Mouse (Mus musculus): ENCODE measurements around the gene Zmat3. TPM values are rescaled to one million over a fixed set of nuclear protein-coding genes. Genes with fewer than 3 reads are reported as not detected.
A peak's percentile ranks its signal among the peaks of the same experiment; 100 is the strongest.

The Zmat3 gene
- 5.9 and 7.7 TPM in 2 replicates for polyA plus RNA-seq (2014; fragmentation: Nextera tagmentation; extraction: Ambion mirVana)

DNA sequence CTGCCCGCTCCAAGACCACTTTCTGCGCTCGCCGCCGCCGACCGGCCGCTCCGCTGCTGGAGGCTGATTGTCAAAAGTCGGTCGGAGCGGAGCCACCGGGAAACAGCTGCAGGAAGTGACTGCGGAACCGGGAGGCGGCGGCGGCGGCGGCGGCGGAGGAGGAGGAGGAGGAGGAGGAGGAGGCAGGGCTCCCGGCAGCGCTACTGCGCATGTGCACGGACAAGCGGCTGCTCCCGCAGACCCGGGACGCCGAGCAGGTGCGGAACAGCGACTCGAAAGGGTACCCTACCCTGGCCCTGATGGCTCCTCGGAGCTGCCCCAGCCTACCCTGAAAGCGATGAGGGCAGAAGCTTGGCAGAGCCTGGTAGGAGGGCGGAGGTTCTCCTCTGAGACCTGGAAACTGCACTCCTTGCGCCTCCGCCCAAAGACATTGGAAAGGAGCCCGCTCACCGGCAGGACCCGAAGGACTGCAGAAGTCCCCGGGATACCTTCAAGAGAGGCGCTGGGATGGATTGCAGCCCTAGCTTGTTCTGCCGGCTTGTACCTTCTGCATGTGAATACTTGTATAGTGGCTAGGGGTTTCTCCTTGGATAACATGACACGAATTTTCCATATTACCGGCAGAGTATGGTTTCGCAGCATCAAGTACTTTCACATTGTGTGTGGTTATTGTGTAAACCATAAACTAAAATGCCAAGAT lies at the start of gene Zmat3:
Gene Zmat3, minus strand, starts transcription at position 469 of the 700 bp plus-strand sequence.
- Histone ChIP-seq H3K27ac (ENCODE audit: low read depth) (peak within 1 kb of the TSS; percentile 71), H3K4me3 (ENCODE audit: low read depth, low read length) (peak within 1 kb of the TSS; percentile 60), H3K9ac (ENCODE audit: low read length) (peak within 1 kb of the TSS; percentile 65), H3K4me1 (replicated peaks; ENCODE audit: control insufficient read depth, insufficient read depth, low read length) (0 out of 2 replicates have a peak, but pooled peaks cover 3% of the 10 kb centered on the region), H3K27me3 (replicated peaks; ENCODE audit: control insufficient read depth, insufficient read depth, low read length) (no peaks in the 10 kb centered on the region), H3K4me2 (ENCODE audit: low read length) (peak within 1 kb of the TSS; percentile 79), H3K9me3 (ENCODE audit: control insufficient read depth, low read length) (no peaks in the 10 kb centered on the region), H3K36me3 (ENCODE audit: control insufficient read depth, insufficient read depth, low read length) (no peaks in the 10 kb centered on the region)
- ATAC-seq (replicated peaks; ENCODE audit: low FRiP score, low TSS enrichment, low read depth), result peak; percentile 73
- 4% methylated on average over 30 of the region's 48 CpGs for WGBS
- DNase-seq (ENCODE audit: low spot score), result peak; percentile 88

DNA sequence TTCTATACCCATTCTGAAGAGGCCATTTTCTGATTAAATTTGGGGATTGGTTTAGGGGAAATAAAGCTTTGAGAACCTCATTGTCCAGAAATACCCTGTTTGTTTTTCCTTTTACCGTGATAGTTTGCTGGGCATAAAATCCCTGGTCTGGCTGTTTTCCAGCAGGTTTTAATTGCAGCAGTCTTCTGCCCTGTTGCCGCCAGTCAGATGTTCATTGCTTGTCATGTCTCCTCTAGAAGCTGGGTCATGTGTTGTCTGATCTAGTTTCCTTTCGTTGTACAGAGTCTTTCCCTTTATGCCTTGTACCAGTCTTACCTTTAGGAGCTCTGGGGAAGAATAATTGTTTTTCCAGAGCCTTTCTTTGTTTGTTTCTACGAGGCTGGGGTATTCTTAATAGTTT lies 48.6 kb upstream of the Zmat3 start:
- no peak overlapping the region for H3K9ac ChIP-seq (ENCODE audit: low read length)
- H3K9me3 ChIP-seq (ENCODE audit: control insufficient read depth, low read length), result no peaks in the 10 kb centered on the region
- no peak overlapping the region for H3K4me2 ChIP-seq (ENCODE audit: low read length)
- H3K27me3 ChIP-seq (replicated peaks; ENCODE audit: control insufficient read depth, insufficient read depth, low read length), result no peaks in the 10 kb centered on the region
- WGBS, result 57% methylated on average over 4 of the region's 4 CpGs
- H3K4me1 ChIP-seq (replicated peaks; ENCODE audit: control insufficient read depth, insufficient read depth, low read length), result peaks cover 47% of the 10 kb centered on the region
- H3K27ac ChIP-seq (ENCODE audit: low read depth), result no peak overlapping the region
- ATAC-seq (replicated peaks; ENCODE audit: low FRiP score, low TSS enrichment, low read depth) (no peak), DNase-seq (ENCODE audit: low spot score) (no peak)
- no peaks in the 10 kb centered on the region for H3K36me3 ChIP-seq (ENCODE audit: control insufficient read depth, insufficient read depth, low read length)
- no peak overlapping the region for H3K4me3 ChIP-seq (ENCODE audit: low read depth, low read length)

DNA sequence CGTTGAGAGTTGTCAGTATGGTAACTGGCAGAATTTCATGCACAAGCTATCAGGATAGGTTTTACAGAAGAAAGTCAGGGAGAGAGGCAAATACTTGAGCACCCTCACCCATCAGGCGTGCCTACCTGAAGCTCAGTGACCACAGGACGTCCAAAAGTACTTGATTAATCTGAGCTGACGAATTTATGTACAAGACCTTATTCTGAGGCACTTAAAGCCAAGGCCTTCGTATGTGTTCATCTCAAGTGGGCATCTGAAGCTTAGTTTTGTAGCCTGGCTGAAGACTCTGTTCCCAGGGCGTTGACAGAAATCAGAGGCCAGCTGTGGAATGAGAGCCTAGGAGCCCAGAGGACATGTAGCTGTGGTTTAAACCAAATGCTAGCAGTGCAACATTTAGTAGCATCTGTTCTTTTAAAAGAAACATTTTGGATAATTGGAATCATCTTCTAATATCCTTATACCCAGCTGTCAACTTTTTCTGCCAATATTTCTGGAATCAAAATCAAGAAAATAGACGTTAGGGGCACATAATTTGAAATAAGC lies 46.8 kb upstream of the Zmat3 start:
- H3K4me1 ChIP-seq (replicated peaks; ENCODE audit: control insufficient read depth, insufficient read depth, low read length), result peaks cover 43% of the 10 kb centered on the region
- H3K27me3 ChIP-seq (replicated peaks; ENCODE audit: control insufficient read depth, insufficient read depth, low read length), result no peaks in the 10 kb centered on the region
- 63% methylated on average over 7 of the region's 7 CpGs for WGBS
- H3K27ac ChIP-seq (ENCODE audit: low read depth), result no peak overlapping the region
- ATAC-seq (replicated peaks; ENCODE audit: low FRiP score, low TSS enrichment, low read depth) (no peak), DNase-seq (ENCODE audit: low spot score) (no peak)
- H3K4me2 ChIP-seq (ENCODE audit: low read length), result no peak overlapping the region
- no peak overlapping the region for H3K9ac ChIP-seq (ENCODE audit: low read length)
- H3K36me3 ChIP-seq (ENCODE audit: control insufficient read depth, insufficient read depth, low read length), result no peaks in the 10 kb centered on the region
- H3K9me3 ChIP-seq (ENCODE audit: control insufficient read depth, low read length), result no peaks in the 10 kb centered on the region
- no peak overlapping the region for H3K4me3 ChIP-seq (ENCODE audit: low read depth, low read length)

DNA sequence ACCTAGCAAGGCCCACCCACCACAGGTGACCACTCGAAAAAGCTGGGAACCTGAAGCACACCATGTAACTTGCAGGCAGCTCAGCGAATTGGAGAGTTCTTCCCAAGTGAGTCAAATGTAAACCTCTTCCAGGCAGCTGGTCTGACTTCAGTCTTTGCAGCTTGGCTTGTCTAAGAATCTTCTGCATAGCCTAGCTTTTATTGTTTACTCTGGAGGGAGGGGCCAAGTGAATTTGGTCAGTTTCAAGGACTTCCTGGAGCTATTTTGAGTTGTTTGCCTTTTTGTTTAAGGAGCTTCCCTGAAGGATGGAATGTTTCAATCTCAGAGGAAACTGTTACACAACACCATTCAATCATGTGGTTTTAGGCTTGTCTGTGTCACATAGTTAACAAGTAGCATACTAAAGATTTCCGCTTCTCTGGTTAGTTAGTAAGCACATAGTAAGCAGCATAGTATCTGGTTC lies 43.0 kb upstream of the Zmat3 start:
- no peak for DNase-seq (ENCODE audit: low spot score)
- no peaks in the 10 kb centered on the region for H3K9me3 ChIP-seq (ENCODE audit: control insufficient read depth, low read length)
- H3K9ac ChIP-seq (ENCODE audit: low read length), result no peak overlapping the region
- WGBS, result 76% methylated on average over 3 of the region's 3 CpGs
- ATAC-seq (replicated peaks; ENCODE audit: low FRiP score, low TSS enrichment, low read depth), result 0 out of 2 replicates have a peak, but pooled peaks have one; percentile 33
- H3K4me1 ChIP-seq (replicated peaks; ENCODE audit: control insufficient read depth, insufficient read depth, low read length), result peaks cover 32% of the 10 kb centered on the region
- no peak overlapping the region for H3K27ac ChIP-seq (ENCODE audit: low read depth)
- H3K36me3 ChIP-seq (ENCODE audit: control insufficient read depth, insufficient read depth, low read length), result no peaks in the 10 kb centered on the region
- H3K27me3 ChIP-seq (replicated peaks; ENCODE audit: control insufficient read depth, insufficient read depth, low read length), result no peaks in the 10 kb centered on the region
- no peak overlapping the region for H3K4me3 ChIP-seq (ENCODE audit: low read depth, low read length)
- H3K4me2 ChIP-seq (ENCODE audit: low read length), result no peak overlapping the region

DNA sequence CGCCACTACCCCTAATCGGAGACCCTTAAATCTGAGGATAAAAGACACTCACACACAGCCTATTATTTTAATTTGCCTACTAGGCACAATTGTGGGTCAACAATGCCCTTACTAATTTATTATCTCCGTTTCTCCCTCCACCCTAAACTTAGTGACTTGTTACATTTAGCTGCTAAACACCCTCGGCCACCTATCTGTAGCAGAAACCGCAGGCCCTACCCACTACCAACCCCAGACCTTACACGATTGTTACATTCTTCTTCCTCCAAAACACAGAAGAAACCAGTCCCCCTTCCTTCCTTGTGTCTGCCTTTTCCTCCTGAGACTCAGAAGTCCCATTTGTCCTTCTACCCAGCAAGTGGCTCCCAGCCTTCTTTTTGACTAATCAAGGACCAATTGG lies 41.0 kb upstream of the Zmat3 start:
- Histone ChIP-seq H3K9ac (ENCODE audit: low read length) (no peak overlapping the region), H3K27me3 (replicated peaks; ENCODE audit: control insufficient read depth, insufficient read depth, low read length) (no peaks in the 10 kb centered on the region), H3K4me3 (ENCODE audit: low read depth, low read length) (no peak overlapping the region), H3K27ac (ENCODE audit: low read depth) (no peak overlapping the region), H3K4me2 (ENCODE audit: low read length) (no peak overlapping the region), H3K36me3 (ENCODE audit: control insufficient read depth, insufficient read depth, low read length) (no peaks in the 10 kb centered on the region), H3K9me3 (ENCODE audit: control insufficient read depth, low read length) (no peaks in the 10 kb centered on the region), H3K4me1 (replicated peaks; ENCODE audit: control insufficient read depth, insufficient read depth, low read length) (peaks cover 27% of the 10 kb centered on the region)
- no peak for ATAC-seq (replicated peaks; ENCODE audit: low FRiP score, low TSS enrichment, low read depth)
- no peak for DNase-seq (ENCODE audit: low spot score)
- WGBS, result 80% methylated on average over 6 of the region's 6 CpGs

DNA sequence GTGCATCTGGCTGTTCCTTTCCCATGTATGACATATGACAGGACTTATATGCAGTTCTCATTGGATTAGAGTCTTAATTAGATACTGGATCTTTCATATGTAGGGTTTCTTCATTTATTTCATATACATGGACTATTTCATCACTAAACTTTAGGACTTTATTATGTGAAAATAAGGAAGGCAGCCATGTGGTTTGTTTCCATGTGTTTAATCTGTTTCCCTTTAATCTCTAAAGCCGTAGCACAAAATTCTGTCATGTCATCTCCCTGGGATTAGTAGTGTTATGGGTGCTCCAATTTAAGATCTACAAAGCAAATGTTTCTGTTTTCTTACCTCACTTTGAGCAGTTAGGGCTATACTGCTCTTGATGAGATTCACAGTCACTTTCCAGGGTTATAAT lies 39.9 kb upstream of the Zmat3 start:
- no peak overlapping the region for H3K27ac ChIP-seq (ENCODE audit: low read depth)
- no peaks in the 10 kb centered on the region for H3K36me3 ChIP-seq (ENCODE audit: control insufficient read depth, insufficient read depth, low read length)
- ATAC-seq (replicated peaks; ENCODE audit: low FRiP score, low TSS enrichment, low read depth) (no peak), DNase-seq (ENCODE audit: low spot score) (no peak)
- no peak overlapping the region for H3K4me3 ChIP-seq (ENCODE audit: low read depth, low read length)
- H3K4me2 ChIP-seq (ENCODE audit: low read length), result no peak overlapping the region
- no peak overlapping the region for H3K9ac ChIP-seq (ENCODE audit: low read length)
- H3K9me3 ChIP-seq (ENCODE audit: control insufficient read depth, low read length), result no peaks in the 10 kb centered on the region
- peaks cover 27% of the 10 kb centered on the region for H3K4me1 ChIP-seq (replicated peaks; ENCODE audit: control insufficient read depth, insufficient read depth, low read length)
- no peaks in the 10 kb centered on the region for H3K27me3 ChIP-seq (replicated peaks; ENCODE audit: control insufficient read depth, insufficient read depth, low read length)
- WGBS, result 75% methylated on average over 1 of the region's 1 CpGs

DNA sequence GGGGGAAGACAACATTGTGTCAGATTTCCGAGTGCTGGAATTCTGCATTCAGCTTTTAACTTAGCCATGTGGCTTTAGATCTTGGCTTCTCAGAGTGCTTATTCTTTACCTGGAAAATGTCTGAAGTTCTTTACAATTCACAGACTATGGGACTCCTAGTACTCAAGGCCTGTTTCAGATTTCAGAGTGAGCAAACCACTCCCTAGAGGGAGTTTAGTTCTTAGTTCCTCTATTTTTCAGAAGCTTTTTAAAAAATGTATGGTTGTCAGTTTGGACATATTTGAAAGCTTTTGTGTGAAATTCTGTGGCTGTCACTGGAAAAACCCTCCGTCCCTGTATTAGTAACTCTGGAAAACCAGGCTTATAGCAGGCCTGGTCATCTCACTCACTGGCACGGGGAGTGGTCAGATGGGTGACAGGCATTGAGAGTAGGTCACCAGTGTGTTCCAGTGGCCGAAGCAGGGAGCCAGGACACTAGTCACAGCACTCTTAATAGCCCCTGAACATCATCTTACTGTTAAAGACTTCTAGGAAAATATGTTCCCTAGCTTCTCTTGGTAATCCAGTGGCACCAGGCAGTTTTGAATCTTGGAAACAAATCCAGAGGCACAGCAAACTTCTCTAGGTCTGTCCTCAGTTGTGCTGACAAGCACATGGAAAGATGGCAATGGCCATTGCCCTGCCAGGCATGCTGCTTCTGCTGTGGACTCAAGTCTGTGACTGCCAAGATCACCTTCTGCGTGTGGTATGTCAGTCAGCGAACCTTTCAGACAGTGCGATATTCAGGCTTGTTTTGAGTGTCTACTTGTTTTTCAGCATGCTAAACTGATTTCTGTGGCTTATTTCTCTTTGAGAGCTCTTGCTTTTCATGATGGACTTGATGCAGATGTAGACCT lies 37.4 kb upstream of the Zmat3 start:
- 69% methylated on average over 7 of the region's 7 CpGs for WGBS
- DNase-seq (ENCODE audit: low spot score), result no peak
- H3K4me1 ChIP-seq (replicated peaks; ENCODE audit: control insufficient read depth, insufficient read depth, low read length), result peaks cover 43% of the 10 kb centered on the region
- ATAC-seq (replicated peaks; ENCODE audit: low FRiP score, low TSS enrichment, low read depth), result no peak
- no peaks in the 10 kb centered on the region for H3K9me3 ChIP-seq (ENCODE audit: control insufficient read depth, low read length)
- H3K36me3 ChIP-seq (ENCODE audit: control insufficient read depth, insufficient read depth, low read length), result no peaks in the 10 kb centered on the region
- no peak overlapping the region for H3K4me2 ChIP-seq (ENCODE audit: low read length)
- H3K4me3 ChIP-seq (ENCODE audit: low read depth, low read length), result no peak overlapping the region
- no peak overlapping the region for H3K9ac ChIP-seq (ENCODE audit: low read length)
- no peaks in the 10 kb centered on the region for H3K27me3 ChIP-seq (replicated peaks; ENCODE audit: control insufficient read depth, insufficient read depth, low read length)
- H3K27ac ChIP-seq (ENCODE audit: low read depth), result peak overlapping the region; percentile 22; the same call in 1 of the 2 replicates

DNA sequence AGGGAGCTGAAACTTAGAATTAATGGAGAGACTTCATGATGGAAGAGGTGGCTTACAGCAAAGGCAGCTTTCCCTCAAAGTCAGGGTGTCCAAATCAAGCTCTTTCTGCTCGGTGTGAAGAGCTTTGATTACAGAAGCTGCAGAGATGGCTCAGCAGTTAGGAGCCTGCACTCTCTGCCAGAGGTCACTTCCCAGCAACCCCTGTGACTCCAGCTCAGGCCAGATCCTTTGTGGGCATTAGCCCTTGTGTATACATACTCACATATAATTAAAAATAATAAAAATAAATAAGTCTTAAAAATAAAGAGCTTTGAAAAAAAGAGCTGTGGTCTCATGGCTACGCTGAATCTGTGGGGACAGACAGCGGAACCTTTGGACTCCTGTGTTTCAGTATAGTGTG lies 35.8 kb upstream of the Zmat3 start:
- no peak for ATAC-seq (replicated peaks; ENCODE audit: low FRiP score, low TSS enrichment, low read depth)
- H3K4me2 ChIP-seq (ENCODE audit: low read length), result no peak overlapping the region
- DNase-seq (ENCODE audit: low spot score), result no peak
- H3K9ac ChIP-seq (ENCODE audit: low read length), result no peak overlapping the region
- no peak overlapping the region for H3K27ac ChIP-seq (ENCODE audit: low read depth)
- H3K4me1 ChIP-seq (replicated peaks; ENCODE audit: control insufficient read depth, insufficient read depth, low read length), result peaks cover 45% of the 10 kb centered on the region
- H3K36me3 ChIP-seq (ENCODE audit: control insufficient read depth, insufficient read depth, low read length), result no peaks in the 10 kb centered on the region
- H3K4me3 ChIP-seq (ENCODE audit: low read depth, low read length), result no peak overlapping the region
- H3K27me3 ChIP-seq (replicated peaks; ENCODE audit: control insufficient read depth, insufficient read depth, low read length), result no peaks in the 10 kb centered on the region
- H3K9me3 ChIP-seq (ENCODE audit: control insufficient read depth, low read length), result no peaks in the 10 kb centered on the region
- WGBS, result 73% methylated on average over 3 of the region's 3 CpGs

All from intestine, embryonic 14.5 days (tissue).